Mouse (Mus musculus): ENCODE data around the gene Megf6. TPM values are rescaled to one million over a fixed set of nuclear protein-coding genes. Genes with fewer than 3 reads are reported as not detected.

Megf6 gene
- total RNA-seq, 2 experiments from 2014 or later = 50.0 to 52.8 TPM

DNA sequence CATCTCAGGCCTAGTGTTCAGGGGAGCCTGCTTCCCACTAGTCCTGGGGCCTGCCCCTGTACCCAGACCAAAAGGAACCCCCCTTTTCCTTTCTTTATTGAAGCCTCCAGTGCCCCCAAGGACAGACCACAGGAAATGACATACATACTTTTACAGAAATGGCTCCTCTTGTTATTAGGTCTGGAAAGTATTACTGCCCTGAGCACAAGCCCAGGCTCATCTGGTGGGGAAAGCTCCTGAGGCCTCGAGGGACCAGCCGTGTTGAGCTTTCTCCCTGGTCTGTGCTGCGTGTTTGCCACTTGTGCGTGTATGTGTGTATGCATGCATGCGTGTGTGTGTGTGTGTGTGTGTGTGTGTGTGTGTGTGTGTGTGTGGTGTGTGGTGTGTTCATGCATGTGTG lies 90.2 kb downstream of the Megf6 start:
- no peak for DNase-seq

DNA sequence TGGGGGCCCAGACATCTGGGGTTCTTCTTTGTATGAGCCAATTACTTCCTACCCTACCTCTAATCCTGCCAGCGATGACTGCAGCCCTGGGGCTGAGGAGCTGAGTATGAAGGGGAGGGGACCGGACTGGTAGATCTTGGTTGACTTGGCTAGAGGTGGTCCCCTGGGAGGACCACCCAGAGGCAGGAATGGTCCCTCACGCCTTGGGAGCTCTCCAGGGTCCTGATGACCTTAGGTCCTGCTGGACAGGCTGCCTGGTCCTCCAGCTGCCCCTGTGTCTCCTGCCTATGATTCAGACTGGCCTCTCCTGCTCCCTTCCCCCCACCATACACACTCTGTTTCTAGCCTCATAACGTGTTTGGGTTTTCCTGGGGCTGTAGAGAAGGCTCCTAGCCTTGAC lies 91.5 kb downstream of the Megf6 start:
- DNase-seq = peak; percentile 52

DNA sequence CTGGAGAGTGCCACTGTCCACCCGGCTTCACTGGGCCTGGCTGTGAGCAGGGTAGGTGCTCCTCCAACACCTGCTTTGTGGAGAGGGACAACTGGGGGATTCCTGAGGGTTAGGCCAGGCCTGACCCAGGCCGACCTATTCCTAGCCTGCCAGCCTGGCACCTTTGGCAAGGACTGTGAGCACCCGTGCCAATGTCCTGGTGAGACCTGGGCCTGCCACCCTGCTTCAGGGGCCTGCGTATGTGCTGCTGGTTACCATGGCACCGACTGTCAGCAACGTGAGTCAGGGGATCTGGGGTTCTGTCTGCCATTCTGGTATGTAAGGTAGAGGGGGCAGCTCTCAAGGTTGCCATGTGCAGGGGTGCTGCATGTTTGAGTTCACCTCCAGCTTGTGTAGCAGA lies 97.0 kb downstream of the Megf6 start:
- no peak for DNase-seq

DNA sequence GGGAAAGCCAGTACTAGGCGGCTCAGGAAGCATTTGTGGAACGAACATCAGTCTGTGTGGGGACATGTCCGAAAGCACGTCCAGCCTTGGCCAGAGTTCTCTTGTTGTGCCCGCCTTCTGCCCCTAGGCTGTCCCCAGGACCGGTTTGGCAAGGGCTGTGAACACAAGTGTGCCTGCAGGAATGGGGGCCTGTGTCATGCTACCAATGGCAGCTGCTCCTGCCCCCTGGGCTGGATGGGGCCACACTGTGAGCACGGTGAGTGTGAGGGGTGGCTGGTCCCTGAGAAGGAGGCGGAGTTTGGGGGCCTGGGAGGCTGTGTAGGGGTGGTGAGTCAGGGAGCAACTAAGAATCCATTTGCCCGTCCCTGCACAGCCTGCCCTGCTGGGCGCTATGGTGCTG lies 99.0 kb downstream of the Megf6 start:
- DNase-seq = no peak

DNA sequence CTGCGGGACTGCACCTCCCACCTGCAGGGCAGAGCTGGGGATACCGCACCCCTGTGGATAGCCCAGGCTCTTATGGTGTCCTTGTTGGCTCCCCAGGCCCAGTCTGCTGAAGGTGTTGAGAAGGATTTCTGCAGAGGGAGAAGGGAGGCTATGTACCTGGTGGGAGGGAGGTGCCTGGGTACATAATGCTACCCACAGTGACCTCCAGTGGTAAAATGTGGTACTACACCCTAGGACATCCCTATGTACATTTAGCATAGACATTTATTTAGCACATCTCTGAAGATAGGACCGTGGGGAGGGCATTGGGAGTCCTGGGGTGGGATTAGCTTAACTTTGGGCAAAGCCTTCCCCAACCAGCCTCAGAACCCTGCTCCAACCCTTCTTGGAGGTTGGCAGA lies 102.5 kb downstream of the Megf6 start:
- DNase-seq = peak; percentile 72

DNA sequence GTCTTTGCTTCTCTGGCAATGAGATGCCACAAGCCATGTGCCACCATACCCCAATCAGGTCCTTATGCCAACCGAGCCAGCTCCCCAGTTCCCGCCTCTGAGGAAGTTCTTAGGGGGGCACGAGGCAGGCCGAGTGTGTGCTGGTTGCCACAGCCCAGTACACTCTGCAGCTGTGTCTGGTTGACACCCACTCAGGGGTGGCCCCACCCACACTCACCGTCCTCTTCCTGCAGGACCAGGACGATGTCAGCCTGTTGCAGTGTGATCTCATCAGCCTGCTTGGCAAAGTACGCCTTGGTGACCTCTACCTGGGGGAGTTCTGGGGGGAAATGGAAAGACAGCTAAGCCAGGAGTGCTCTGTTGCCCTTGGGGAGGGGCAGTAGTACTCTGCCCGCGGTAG lies 109.0 kb downstream of the Megf6 start:
- no peak for DNase-seq

DNA sequence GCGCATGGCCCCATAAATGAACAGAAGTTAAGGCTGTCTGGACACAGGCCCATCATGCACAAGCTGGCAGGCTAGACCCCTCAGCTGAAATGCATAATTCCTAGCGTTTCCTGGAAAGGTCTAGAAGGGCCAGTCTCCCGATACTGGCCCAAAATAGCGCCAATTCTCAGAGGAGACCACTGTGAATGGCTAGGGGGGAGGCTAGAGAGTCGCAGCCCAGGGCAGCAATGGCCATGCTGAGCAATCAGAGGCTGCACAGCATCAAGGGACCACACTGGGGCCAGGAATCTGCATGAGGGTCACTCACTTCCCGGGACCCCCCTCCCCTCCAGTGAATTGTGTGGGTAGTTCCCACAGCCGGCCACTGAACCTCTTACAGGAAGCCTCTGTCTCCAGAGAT lies 113.1 kb downstream of the Megf6 start:
- no peak for DNase-seq

DNA sequence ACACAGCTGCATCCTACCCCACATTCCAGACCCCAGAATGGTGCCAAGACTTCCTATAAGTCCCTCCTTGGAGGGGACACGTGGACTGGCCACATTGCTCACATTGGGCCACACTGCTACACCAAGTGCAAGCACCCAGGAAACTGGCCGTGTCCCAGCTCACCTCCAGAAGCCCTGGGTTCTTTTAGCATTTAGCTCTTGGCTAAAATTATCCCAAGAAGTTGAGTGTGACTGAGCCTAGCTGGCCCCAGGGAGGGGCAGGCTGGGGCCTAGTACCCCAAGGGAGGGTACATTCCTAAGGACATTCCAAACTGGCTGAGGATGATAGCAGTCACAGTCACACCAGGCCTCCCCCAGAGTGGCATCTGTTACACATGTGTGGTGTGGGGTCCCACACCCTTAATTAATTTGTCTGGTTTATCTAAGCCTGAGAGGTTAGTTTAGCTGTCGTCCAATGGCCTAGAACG lies 123.2 kb downstream of the Megf6 start:
- DNase-seq = no peak

DNA sequence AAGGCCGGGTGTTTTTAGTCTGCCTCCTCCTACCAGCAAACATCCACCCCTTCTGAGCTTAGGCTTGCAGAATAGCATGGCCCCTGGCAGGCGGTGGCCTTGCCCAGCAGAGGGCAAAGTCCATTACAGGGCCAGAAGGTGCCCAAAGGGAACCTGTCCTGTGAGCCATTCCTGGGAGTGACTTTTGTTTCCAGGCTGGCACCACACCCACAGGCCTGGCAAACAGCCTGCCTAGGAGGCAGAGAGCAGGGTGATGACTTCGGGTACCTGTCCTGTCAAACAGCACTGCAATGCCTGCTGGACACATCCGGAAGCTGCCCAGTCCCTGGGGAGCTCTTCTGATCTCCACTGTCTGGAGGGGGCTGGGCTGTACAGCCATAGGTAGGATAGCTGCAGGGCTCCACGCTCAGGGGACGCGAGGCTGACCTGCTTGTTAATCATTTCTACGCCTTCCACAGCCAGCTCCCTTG lies 123.8 kb downstream of the Megf6 start:
- DNase-seq = no peak

DNA sequence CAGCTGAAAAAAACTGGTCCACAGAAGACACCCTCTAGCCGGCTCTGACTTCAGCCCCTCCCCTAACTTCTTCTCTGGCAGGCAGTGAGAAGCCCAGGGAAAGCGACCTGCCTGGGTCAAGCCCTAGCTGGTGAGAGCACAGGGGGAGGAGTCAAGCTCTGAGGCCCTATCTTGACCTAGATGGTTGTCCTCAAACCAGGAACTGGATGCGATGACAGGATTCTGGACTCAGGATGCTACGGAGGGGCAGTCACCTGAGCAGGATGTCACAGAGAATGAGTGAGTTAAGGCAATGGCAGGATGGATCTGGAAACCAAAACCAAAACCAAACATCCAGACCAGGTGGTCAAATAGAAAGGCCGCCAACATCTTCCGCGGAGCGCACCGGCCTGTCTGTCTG lies 127.2 kb downstream of the Megf6 start:
- DNase-seq = no peak

DNA sequence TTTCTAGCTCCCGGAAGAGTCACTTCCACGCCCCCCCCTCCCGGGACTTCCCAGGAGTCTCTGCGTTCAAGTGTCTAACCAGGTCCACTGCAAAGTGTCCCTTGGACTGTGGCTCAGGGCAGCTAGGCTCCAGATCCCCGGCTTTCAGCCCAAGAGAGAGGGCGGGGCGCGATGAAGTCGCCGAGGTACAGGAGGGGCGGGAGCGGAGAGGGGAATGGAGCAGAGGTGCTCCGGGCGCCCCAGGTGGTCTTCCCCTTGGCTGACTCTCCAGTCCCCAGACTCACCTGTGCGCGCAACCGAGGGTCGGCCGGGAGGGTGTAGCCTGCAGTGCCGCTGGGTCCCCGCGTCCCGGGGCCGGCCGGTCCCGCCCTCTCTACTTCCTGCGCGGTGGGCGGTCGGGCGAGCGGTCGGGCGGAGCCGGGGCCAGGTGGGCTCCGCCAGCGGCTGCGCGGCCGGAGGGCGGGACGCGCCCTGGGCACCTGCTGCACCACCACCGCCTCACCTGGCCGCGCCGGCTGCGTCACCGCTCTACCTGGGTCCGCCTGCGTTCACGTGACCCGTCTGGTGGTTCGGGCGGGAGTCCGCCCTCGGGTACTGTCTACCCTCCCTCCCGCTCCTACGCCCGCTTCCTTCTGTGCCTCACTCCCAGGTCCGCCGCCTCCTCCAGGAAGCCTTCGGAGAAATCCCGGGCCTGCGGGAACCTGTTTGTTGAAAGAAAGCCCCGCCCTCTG lies 129.2 kb downstream of the Megf6 start:
- no peak for DNase-seq

DNA sequence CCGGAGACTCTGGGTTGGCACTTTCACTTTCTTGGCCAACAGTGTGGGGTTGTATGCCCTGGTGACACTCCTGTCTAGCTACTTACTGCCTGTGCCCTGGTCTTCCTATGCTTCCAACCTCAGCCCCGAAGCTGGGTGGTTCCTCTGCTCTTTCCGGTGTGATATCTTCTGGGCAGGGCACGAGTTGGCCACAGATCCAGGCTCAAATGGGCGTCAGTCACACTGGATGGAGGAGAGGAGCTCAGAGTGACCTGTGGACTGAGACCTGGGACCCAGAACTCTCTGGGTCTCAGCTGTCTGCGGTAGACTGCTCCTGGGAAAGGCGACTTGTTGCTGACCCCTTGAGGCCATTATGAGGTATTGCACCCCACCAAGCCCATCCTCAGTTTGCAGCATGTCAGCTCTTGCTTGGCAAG lies 130.9 kb downstream of the Megf6 start, which contains the start of gene Arhgef16:
Gene Arhgef16, minus strand, starts transcription at position 211 of the 416 bp plus-strand sequence.
- DNase-seq = peak; percentile 60

DNA sequence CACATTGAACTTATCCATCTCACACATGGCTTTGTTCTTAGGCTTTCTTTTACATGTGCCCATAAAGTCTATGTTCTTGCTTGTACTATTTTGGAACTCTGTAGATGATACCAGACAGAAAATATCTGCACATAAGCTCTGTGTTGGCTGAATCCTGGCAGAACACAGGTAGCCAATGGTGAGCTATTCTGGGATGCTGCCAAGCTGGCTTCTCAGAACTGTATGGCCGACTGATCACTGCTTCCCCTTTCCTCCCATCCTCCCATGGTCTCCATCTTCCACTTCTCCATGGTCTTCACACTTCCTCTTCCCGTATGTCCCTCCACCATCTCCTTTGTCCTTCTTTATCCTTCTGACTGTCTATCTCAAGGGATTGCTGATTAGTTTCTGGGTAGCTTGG lies 138.6 kb downstream of the Megf6 start:
- no peak for DNase-seq

DNA sequence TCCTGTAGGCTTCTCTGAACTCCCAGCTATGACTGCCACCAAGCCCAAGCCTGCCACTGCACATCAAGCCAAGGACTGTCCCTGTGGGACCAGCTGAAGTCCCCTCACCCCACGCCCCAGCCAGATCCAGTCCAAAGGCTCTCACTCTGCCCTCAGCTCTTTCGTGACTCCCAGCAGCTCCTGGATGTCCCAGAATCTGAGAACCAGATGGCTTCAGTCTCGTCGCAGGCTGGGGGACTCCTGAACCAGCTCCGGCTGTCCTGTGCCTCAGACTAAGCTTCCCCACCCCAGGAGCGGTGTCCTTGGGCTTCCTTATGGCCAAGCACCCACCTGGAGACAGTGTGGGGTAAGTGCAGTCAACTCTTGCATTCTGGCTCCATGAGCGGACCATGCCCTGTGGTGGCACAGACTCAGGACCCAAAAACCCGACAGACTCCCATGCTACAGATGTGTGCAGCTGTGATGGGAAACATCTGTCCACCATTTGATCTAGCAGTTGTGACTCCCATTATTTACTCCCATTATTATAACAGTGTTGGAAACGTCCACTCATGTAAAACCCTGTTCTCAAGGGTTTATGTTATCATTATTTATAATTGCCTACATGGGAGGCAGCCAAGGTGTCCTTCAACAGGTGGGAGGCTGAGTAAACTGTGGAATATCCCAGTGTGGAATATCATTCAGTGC lies 140.2 kb downstream of the Megf6 start:
- no peak for DNase-seq

DNA sequence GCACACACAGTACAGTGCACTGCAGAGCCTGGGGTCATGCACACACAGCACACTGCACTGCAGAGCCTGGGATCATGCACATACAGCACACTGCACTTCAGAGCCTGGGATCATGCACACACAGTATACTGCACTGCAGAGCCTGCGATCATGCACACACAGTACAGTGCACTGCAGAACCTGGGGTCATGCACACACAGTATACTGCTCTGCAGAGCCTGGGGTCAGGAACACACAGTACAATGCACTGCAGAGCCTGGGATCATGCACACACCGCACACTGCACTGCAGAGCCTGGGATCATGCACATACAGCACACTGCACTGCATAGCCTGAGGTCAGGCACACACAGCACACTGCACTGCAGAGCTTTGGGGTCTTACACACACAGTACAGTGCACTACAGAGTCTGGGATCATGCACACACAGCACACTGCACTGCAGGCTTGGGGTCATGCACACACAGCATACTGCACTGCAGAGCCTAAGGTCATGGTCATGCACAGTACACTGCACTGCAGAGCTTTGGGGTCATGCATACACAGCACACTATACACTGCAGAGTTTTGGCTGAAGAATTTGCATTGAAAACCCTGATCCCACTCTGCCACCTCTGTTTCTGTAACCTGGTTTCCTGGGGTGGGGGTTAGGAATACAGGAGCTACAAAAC lies 141.7 kb downstream of the Megf6 start:
- DNase-seq = no peak

DNA sequence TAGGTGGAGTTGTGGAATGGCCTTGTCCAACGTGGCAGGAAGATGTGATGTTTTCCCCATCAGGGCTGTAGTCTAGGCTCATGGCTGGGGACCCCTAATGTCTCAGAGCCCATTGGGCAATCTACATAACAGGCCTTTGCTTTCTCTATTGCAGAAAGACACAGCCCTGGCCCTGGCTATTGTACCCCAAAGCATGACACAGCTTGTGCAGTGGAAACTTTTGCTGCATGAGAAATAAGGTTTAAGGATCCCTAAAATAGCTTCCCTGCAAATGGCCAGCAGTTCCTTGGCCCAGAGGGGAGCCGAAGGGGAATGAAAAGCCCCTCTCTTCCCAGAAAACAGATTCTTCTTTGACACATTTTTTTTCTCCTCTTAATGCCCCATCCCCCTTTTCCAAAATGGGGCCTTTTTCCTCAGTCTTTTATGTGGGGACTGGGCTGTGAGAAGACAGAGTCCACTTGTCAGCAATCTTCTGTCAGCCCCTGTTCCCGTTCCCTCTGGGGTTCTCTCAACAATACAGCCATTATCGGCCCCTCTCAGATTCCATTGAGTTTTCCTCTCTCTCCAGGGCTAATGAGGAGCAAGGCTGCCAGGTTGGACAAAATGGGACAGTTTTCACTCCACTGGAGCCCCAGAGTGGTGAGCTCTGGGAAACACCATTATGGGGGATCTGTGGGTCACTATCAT lies 142.5 kb downstream of the Megf6 start:
- no peak for DNase-seq

DNA sequence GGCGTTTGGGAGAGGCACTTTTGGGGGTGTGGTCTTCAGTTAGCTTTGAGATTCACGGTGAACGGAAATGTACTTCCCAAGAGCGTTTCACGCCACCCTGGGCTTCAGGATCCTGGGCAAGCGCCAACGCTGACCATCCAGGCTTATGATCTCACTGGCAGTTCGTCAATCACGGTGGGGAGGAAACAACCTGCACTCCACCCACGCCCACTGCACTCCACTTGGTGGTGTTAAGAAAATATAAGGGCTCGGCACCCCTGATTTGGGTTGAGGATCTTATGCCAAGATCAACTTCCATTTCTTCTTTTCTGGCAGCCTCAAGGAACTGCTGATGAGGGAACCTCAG lies 143.1 kb downstream of the Megf6 start:
- DNase-seq = no peak

Other genes with a start within 250 kb of the Megf6 start
- gene A430005L14Rik, start 213.5 kb upstream of the Megf6 start, total RNA-seq (2021) = 10 to 100 TPM; 17.1 to 18.5 TPM
- 1 to 10 TPM; 5.8 to 6.2 TPM for gene Dffb, start 195.6 kb upstream of the Megf6 start, total RNA-seq (2021)
- 10 to 100 TPM; 24.1 to 26.4 TPM for gene Cep104, start 195.5 kb upstream of the Megf6 start, total RNA-seq (2021)
- gene Lrrc47, start 159.0 kb upstream of the Megf6 start, total RNA-seq (2021) = 10 to 100 TPM; 45.8 to 46.7 TPM
- gene Smim1, start 144.5 kb upstream of the Megf6 start, total RNA-seq (2021) = 10 to 100 TPM; 11.7 to 14.8 TPM
- not detected for gene Ccdc27, start 128.1 kb upstream of the Megf6 start, total RNA-seq (2021)
- not detected for gene Trp73, start 30.5 kb upstream of the Megf6 start, total RNA-seq (2021)
- 10 to 100 TPM; 11.6 to 13.3 TPM for gene Wrap73, start 28.4 kb upstream of the Megf6 start, total RNA-seq (2021)
- gene Tprgl, start 10.1 kb upstream of the Megf6 start, total RNA-seq (2021) = 100 to 1,000 TPM; 100 to 113 TPM
- 1 to 10 TPM in 1 of 2 experiments, under 1 TPM in 1; 0.99 to 1.0 TPM for gene Arhgef16, start 130.9 kb downstream of the Megf6 start, total RNA-seq (2021)
- gene B230104I21Rik, start 165.4 kb downstream of the Megf6 start, total RNA-seq (2021) = not detected